Mouse (Mus musculus) CD8-positive naive resting alpha-beta T cell, adult 2 months (primary cell): ENCODE measurements around the gene Prmt1.
A peak's percentile ranks its signal among the peaks of the same experiment; 100 is the strongest.

Experiments
- DNase-seq, 2 experiments: peaks; one replicate each; pipeline ENCODE4 v3.0.0; 2022; ENCODE audit warnings: low read depth in 2 of 2, low spot score in 2 of 2

The Prmt1 gene

DNA sequence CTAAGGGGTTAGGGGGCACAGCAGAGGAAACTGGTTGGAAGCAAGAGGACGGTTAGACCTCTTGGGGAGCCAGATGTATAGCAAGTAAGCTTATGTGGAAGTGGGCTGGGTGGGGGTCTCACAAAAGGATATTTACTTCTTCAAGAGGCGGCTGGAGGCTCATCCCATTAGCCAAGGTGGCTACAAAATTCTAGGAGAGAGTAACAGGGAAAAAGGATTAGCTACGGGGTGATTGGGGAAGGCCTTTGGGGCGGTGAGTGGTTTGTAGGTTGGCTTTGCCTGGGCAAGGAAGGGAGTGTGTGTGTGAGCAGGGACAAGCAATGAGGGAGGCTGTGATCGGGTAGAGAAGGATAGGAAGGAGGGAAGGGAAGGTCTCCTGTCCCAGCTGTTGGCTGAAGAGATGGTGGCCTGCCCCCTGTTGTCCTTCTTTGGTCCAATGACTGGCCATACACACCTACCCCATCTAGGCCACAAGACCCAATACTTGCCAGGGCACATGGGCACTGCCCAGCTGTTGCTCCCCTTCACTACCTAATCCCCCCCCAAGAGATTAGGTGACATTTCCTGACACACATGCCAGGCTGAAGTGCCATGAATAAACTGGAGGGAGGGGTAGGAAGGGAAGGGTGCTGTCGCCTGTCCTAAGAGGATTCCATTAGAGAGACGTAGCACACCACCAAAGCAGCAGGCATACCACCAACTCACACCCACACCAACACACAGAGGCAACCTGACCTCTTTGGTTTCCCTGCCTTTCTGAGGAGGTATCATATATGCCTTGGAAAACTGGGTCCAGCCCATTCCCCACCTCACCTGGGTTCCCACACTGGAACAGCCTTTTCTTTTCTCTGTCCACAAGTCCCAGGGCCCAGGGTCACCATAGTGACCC lies 2.2 kb downstream of the Prmt1 start:
- DNase-seq: no peak

DNA sequence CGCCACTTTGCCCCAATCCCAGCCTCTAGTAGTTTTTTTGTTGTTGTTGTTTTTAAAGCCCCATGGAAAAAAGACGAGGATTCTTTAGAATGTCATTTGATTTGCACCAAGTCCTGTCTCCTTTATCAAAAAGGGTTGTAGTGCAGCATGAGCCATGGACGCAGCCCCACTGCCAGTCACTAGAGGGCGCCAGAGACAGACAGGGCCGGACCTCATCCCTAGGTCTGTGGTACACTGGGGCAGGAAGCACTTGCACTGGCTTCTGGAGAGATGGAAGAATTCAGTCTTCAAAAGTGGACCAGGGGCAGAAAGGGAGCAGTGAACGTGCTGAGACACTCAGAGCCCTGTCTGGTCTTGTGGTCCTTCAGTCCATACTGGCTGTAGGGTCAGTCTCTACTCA lies 3.3 kb downstream of the Prmt1 start:
- peak; percentile 85 to 89 for DNase-seq

DNA sequence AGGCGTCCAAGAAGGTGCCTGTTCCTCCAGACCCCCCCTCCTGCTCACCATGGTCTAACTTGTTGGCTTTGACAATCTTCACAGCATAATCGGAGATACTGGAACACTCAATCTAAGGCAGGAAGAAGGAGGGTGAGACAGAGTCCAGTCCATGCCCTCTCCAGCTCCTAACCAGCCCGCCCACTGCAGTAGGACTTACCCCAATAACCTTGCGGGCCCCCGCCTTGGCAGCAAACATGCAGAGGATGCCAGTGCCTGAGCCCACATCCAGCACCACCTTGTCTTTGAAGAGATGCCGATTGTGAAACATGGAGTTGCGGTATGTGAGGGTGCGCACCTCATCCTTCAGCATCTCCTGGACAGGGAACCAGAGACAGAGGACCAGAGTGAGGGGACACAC lies 4.8 kb downstream of the Prmt1 start:
- no peak for DNase-seq

DNA sequence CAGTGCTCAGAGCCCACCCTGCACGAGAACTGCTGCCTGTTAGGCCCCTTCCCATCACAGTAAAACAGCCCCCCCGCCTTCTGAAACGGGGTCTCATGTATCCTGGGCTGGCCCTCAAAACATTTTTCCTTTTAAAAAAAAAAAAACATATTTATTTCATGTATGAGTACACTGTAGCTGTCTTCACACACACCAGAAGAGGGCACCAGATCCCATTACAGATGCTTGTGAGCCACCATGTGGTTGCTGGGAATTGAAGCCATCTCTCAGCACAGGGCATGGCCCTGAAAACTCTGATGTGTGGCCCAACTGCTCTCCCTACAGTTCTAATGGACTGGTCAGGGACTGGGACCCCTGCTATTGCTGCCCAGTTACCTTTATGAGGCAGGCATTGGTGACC lies 8.1 kb downstream of the Prmt1 start:
- no peak for DNase-seq

DNA sequence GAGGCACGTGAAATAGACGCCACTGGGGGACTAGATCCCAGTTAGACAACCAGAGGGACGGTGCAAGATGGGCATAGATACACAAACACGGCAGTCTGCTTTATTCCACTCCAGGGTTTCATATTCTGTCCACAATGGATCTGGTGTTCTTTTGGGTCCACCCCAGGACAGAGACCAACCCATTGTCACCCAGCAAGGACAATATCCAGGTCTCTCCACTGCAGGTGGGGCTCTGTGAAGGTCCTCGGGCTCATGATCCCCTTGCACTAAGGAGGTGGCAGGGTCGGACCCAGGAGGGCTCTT lies 11.3 kb downstream of the Prmt1 start:
- no peak for DNase-seq

DNA sequence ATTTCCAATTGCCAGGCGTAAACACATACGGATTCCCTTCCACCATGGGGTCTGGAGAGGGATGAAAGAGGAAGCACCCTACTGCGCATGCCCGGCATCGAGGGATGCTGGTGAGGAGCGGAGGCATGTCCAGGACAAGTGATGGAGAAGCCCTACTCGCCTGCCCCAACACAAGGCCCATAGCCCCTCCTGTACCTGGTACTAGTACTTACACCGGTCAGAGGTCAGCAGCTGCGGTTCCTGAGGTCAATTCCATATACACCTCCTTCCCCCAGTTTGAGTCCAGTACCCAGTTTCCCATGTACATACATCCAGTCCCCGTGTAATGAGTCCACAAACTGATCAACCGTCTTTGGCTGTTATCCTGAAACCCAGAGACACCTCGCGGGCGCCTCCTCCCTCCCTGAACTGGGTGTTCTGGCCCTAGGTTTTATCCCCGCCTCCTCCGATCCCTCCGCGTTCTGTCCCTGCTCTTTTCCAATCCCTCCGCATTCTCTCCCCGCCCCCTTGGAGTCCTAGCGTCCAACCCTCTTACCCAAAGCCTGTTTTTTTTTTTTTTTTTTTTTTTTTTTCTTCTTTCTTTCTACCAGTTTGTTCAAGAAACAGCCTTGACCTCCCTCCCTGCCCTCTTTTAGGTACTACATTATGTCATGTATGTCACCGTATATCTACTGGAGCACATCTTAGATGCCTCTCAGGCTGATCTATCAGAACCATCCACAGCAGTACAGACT lies 11.8 kb downstream of the Prmt1 start, which contains the start of gene Cpt1c:
Gene Cpt1c, minus strand, starts transcription at position 469 of the 734 bp plus-strand sequence.
- no peak for DNase-seq

DNA sequence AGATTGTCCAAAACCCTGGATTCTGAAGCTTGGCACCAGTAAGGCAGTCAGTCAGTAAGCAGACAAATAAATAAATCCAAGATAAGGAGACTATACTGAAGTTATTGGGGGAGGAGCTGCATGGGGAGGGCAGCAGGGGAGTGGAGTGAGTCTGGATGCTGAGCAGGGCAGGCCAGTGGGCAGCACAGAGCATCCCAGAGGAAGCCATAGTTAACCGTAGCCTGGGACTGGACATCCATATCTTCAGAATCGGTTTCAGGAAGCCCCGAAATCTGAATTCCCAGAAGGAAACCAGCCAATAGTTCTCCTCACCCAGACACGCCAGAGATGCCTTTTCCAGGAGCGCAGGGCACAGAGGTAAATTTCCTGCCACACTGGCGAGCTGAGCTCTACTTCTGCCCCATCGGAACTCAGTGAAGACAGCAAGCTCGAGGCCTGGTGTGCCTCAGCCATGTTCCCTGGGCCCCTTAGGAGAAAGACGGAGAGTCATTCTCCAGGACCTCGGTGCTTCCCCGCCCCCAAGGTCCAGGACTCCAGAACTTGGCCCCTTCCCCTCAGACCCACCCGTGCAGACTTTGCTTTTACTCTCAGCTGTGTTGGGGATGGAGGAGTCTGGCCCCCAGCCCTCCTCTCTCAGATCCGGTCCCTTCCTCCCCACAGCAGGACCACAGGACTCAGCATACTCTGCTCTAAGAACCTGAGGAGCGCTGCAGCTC lies 12.8 kb downstream of the Prmt1 start:
- no peak for DNase-seq

DNA sequence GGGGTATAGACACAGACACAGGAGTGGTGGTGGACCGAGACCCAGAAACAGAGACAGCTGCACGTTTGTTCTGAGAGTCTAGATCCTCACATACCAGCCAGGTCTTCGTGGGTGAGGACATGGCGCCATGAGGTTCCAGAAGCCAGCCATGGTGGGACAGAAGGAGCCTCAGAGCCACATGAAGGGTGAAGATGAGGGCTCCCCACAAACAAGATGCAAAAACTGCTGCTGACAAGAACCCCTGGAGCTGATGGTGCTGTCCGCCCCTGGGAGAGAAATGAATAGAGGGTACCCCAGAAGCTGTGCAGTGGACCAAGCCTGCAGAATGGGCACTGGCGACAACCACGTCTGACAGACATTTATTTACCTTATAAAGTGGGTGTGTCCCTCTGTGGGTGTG lies 15.2 kb downstream of the Prmt1 start:
- no peak for DNase-seq

DNA sequence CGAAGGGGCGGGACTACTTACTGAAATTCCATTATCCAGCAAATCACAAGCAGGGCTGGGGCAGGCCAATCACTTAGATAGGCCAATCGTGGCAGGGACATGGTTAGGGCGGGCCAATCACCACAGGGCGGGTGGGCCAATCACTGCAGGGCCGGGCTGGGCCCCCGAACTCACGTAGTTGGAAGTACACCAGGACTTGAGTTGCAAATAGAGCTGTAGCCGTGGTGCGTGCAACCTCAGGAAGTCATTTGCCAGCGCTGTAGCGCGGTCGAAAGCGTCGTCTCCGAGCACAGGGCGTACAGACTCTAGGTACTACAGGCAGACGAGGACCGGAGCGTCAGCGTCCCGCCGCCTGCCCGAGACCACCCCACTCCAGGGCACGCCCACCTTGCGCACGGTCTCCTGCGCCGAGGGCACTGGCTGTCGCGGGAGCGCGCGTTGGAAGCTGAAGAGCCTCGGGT lies 16.1 kb downstream of the Prmt1 start:
- DNase-seq: peak; percentile 52 to 70

DNA sequence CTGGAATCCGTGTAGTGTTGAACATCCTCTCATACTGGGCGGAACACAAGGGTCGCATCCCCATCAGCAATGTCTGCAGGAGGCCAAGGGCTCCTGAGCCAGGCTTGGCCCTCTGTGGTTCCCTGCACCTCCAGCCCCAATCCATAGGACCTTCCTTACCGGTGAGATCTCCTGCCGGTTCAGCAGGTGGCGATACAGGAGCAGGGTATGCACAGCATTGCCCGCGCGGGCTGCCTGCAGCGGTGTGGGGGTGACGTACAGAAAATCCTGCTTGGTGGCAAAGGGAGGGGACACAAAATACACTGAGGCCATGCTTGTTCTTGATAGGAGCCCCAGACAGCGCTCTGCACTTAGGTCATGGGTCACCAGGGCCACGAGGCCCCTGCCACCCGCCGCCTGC lies 19.7 kb downstream of the Prmt1 start:
- no peak for DNase-seq

DNA sequence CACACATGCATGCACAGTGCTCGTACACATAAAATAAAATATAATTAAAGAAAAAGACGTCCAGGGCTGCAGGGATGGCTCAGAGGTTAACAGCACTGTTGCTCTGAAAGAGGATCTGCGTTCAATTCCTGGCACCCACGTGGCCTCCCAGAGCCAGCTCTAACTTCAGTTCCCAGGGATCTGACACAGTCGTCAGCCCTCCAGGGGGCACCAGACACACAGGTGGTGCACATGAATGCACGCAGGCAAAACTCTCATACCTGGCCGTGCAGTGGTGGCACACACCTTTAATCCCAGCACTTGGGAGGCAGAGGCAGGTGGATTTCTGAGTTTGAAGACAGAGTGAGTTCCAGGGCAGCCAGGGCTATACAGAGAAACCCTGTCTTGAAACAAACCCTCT lies 20.4 kb downstream of the Prmt1 start:
- no peak for DNase-seq

DNA sequence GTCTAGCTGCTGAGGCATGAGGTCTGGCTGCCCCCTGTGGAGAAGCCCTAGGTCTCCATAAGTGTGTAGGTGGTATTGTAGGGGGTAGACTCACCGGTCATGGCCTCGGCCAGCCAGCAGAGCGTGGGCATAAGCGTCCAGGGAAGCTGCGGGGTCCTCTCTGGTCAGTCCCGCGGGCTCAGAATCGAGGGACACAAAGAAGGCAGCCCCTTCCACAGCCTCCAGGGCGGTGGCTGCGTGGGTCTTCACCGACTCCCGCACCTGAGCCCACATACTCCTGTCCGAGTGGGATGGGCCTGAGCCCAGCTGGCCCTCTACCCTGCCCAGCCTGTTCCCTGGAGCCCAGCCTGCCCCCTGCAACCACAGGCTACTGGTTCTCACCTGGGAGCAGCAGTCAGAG lies 21.4 kb downstream of the Prmt1 start:
- no peak for DNase-seq

DNA sequence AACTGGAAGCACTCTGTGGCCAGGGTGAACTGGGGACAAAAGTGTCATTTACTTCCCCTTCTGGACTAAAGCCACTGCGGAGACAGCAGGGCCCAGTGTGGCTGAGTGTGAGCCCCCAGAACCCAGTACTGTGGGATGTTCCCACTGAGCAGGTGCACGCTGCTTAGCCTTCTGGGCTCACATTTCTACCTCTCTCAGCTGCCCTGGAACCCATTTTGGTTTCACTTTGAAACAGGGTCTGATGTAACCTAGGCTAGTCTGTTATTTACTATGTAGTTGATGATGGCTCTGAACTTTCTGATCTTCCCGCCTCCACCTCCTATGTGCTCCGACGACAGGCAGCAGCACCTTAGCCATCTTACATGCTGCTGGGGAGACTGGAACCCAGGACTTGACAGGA lies 23.5 kb downstream of the Prmt1 start:
- no peak for DNase-seq

DNA sequence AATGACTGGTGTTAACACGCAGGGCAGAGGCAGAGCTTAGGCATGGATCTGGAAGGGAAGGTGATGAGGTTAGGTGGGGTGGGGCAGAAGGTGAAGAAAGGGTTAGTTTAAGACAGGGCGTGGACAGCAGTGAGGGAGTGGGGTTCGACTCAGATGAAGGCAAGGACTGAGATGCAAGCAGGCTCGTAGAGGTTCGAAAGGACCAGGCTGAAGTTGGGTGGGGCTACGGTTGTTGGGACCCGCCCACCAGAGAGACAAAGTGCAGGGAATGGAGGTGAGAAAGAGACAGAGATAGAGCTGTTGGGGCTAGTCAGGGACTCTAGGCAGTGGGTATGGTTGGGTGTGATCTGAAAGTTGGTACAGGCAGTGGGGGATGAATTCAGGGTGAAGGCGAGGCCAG lies 24.0 kb downstream of the Prmt1 start:
- no peak for DNase-seq

DNA sequence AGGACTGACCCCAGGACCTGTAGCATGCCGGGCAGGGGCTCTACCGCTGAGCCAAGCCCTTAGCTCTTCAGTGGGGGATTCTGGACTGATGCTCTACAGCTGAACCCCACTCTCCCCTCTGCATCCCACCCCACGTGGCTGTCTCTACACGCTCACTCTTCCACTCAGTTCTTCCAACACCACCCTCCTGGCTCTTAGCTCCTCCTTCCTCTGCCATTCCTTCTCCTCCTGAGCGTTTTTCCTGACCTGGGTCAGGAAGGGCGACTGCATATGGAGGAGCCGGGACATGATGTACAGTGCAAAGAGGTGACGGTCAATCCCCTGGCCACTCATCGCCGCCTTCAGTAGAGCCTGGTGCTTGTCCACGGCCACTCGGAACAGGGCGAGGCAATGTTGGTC lies 25.9 kb downstream of the Prmt1 start:
- DNase-seq: no peak

DNA sequence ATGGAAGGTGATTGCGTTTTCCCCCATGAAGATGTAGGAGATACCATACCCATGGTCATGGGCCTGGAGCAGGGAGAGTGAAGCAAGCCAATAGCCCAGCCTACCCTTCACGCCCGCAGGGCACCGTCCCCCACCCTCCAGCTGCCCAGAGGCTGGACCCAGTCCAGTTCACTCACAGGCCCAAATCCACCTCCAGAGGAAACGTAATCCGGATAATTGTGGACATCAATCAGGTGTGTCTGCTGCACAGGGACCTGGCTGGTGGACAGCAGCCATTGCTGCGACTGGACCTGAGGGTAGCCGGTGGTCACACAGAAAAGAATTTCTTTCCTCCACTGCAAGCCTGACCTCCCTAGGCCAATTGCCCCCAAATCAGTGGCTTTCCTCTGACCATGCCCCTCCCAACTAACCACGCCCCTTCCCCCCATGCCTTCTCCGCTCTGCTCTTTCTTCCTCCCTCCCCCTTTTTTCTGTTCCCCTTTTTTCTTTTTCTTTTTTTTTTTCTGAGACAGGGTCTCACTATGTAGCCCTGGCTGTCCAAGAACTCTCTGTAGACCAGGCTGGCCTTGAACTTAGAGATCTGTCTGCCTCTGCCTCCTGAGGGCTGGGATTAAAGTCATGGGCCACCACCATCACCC lies 26.4 kb downstream of the Prmt1 start:
- no peak for DNase-seq

DNA sequence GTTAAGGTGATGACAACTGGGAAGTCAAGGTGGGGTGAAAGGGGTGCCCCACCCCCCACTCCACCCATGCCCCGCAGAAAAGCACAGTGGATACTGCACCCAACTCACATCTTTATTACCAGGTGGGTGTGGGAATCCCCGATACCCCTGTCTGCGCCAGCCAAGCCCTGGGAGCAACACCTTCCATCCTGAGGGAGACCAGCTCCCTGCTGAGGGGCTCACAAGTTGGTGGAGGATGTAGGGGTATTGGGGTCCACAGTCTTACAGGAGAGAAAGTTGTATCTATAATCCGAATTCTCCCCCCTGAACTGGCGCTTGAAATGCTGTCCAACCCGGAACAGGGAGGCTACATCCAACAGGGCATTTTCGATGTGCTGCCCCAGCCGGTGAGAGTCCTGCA lies 27.1 kb downstream of the Prmt1 start:
- no peak for DNase-seq

DNA sequence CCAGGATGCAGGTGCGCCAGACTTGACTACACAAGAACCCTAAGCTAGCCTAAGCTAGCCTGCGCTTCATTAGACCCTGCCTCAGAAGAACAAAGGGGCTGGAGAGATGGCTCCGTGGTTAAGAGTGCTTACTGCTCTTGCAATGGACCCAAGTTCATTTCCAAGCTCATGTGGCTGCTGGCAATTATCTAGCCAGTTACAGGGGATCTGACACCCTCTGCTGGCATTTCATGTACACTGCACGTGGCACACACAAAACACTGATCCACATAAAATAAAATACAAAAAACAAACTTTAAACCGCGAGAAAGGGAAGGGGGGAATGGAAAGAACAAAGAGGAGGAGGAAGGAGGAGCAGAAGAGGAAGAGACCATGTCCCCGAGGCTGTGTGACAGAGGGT lies 28.2 kb downstream of the Prmt1 start:
- no peak for DNase-seq

DNA sequence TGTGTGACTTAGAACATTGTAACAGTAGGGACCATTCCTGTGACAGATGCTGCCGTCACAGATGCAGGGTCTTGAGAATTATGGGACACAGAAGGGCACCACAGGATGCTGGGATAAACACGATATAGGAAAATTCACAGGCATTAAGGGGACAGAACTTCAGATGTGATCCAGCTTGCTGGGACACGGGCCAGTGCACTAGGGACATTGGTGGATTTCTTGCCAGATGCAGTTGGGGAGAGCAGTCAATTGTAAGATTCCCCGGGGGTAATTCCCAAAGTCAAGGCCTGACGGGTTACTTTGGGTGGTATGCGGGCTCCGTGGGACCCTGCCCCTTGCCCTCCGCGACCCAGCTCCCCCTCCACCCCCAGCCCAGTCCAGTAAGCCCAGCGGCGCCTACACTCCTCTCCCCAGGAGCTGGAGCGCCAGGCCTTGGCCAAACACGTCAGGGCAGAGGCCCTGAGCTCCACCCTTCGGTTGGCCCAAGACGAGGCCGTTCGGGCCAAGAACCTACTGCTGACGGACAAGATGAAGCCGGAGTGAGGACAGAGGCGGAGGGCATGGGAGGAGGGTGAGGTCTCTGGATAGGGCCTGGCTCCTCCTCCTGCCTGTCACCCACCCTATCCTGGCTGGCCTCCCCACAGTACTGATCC lies 29.1 kb downstream of the Prmt1 start:
- no peak for DNase-seq

DNA sequence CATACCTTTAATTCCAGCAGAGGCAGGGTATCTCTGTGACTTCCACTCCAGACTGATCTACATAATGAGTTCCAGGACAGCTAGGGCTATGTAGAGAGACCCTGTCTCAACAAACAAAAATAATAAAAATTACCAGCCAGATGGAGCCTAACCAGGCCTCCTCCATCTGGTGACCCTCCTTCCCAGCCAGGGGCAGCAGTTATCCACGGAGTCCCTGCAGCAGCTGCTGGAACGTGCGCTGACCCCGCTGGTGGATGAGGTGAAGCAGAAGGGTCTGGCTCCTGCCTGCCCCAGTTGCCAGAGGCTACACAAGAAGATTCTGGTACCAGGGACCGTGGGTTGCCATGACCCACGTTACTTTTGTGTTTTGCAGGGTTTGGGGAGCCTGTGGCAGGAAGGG lies 30.1 kb downstream of the Prmt1 start:
- DNase-seq: no peak

DNA sequence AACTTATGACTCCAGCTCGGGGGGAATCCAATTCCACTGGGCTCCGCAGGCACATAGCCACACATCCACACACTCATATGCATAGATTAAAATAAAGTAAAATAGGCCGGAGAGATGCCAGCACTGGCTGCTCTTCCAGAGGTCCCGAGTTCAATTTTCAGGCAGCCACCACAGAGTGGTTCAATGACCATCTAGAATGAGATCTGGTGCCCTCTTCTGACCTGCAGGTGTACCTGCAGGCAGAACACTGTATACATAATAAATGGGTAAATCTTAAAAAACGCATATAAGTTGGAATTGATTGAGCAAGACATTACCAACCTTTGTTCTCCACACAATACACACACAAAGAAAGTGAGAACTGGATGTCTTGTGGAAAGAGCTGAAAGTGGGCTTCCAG lies 30.7 kb downstream of the Prmt1 start:
- DNase-seq: peak in 1 of 2 experiments; percentile 29
